Mouse (Mus musculus): ENCODE data around the gene Bloc1s5.
A peak's percentile ranks its signal among the peaks of the same experiment; 100 is the strongest.

Bloc1s5 gene

DNA sequence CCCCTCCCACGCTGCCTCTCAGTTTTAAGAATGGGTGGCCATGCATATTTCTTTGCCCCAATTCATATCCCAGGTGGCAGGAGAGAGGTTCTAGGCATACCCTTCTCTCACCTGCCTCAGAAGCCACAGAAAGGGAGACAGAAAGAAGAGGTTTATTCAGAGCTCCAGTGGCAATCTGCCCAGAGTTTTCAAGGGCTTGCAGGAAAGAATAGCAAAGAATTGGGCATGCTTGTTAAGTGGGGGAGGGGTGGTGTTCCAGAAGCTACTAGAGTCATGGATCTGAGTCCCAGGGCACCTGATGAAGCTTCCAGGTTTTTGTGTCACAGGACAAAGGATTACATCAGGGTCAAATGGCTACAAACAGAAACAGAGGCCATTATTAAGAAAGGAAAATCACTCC lies 61.6 kb downstream of the Bloc1s5 start:
- no peak for DNase-seq (ENCODE audit: low spot score)

DNA sequence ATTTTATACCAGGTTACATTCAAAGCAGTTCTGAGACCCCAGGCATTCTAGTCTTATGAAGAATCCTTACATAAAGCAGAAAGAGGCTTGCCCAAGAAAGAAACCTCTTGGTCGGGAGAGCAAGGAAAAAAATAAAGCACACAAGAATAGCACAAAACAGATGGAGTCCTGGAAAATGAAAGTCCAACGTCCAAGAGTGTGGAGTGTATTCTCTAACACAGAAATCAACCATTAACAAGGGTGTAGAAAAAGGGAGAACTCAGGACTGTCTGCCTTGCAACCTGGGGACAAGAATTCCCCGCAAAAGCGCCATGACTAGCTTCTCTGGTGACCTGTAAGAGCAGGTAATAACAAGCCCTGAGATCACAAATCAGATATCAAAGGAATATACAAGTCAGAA lies 69.7 kb downstream of the Bloc1s5 start:
- no peak for DNase-seq (ENCODE audit: low spot score)

DNA sequence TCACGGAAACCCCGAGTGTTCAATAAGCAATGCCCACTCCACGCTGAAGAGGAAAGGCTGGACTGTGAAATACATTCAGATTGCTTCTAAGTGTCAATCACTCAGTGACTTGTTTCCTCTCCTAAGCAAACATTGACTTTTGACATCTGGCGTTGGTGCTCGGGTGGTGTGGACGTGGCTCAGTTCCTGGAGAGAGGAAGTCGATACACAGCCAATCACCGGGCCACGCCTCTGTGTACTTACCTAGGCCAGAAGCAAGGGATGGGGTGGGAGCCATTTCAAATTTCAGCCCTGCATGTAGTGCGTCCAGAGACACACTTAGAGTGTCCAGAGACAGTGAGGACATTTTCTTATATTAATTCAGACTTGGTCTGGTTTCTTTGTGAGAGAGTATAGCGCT lies 80.3 kb downstream of the Bloc1s5 start:
- no peak for DNase-seq (ENCODE audit: low spot score)

DNA sequence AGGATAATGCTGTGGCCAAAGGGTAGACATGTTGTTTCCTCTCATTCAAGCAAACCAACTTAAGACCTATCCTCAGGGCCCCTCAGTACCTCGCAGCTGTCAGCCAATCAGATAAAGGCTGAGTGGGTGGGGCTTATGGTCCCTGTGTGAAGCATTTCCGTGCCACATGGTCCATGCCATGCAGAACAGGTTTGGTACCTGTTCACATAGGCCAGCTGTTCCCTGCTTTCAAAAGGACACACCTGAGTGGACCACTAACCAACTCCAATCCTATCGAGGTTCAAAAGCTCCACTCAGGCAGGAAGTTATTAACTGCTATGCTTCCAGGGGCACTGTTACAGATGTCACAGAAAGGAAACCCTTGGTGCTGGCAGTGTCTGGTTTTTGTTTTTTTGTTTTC lies 80.7 kb downstream of the Bloc1s5 start:
- DNase-seq (ENCODE audit: low spot score) = no peak

DNA sequence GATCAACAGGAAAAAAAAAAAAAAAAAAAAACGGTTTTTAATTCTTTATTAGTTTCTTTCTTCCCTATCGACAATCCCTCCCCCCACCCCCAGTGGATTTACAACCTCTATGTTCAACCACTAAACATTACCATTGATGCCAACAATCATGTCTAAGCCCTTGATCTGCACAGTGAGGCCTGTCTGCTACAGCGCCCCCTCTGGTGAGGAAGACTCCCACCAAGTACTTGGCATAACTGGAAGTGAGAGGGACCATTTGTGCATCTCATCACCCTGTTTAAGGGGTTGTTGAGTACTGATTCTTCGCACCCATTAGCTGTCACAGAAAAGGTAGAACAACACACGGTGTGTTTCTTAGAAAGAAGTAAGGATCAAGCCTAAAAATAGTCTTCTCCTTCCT lies 86.2 kb downstream of the Bloc1s5 start:
- no peak for DNase-seq (ENCODE audit: low spot score)

DNA sequence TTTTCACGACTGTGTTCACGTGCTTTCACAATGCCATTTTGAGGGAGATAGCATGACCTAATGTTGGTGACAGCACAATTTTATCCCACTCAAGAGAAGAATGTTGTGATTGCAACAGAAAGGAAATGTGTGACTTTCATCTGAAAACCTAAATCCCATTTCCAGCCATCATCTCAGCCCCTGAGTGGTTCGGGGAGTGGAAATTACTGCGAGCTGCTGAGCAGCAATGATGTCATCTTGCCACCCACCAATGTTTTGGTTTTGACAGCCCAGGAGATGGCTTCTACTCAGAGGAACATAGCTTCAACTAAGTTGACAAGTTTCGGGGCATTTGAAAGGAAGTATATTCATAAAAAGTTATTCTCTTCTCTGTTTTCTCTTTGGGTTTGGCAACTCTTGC lies 87.2 kb downstream of the Bloc1s5 start:
- no peak for DNase-seq (ENCODE audit: low spot score)

DNA sequence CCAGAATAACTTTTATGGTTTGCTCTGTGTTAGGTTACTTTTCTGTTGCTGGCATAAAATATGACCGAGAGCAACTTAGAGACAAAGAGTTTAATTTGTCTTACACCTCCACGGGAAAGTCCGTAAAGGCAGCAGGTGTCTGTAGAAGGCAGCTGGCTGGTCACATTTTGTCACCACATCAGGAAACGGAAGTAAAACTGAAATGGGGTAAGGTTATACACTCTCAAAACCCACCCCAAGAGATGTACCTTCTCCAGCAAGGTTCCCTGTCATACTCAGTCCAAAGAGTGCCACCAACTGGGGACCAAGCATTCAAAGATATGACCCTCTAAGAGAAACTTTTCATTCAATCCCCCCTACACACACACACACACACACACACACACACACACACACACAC lies 88.2 kb downstream of the Bloc1s5 start:
- no peak for DNase-seq (ENCODE audit: low spot score)

DNA sequence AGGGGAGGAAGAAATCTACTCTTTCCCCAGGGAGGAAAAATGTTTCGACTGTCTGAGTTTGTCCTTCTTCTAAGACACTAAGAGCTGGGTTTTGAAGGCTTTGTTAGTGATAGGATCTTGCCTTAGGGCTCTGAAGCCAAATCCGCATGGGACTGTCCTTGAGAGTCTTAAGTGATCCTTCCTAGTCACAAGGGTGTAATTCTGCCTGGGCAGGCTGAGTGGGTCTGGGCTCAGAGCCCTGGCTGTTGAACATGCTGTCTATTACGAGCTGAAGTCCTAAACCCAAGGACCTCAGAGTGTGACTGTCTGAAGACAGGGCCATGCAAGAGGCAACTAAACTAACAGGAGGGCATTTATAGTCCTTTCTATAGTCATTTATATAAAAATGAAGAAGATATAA lies 89.4 kb downstream of the Bloc1s5 start:
- DNase-seq (ENCODE audit: low spot score) = peak; percentile 26

DNA sequence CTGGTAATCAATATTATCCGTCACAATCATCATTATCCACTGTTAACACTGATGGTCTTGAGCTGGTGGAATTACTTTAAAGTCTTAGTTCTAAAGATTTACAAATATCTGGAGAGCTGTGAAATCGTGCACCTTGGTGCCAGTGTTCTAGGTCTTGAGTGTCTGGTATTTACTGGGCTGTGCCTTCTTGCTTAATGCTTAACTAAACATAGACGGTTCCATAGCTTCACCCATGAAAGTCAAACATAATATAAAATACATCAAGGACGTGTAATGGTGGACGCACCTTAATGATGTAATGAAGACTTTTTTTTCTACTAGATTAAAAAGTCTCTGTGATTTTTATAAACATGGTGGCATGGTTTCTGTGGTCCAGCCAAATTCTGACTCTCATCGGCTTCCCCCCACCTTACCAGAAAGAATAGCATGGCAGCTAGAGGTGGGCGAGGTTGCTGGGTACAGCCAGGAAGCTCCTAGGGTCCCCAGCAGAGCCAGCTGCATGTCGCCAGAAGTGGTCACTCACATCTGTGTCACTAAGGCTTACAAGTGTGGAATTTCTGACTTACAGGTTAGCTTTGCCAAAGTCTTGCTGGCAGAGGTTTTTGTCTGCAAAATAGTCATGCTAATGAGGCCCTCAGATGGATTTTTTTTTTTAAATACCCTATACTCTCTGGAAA lies 90.0 kb downstream of the Bloc1s5 start:
- DNase-seq (ENCODE audit: low spot score) = no peak

DNA sequence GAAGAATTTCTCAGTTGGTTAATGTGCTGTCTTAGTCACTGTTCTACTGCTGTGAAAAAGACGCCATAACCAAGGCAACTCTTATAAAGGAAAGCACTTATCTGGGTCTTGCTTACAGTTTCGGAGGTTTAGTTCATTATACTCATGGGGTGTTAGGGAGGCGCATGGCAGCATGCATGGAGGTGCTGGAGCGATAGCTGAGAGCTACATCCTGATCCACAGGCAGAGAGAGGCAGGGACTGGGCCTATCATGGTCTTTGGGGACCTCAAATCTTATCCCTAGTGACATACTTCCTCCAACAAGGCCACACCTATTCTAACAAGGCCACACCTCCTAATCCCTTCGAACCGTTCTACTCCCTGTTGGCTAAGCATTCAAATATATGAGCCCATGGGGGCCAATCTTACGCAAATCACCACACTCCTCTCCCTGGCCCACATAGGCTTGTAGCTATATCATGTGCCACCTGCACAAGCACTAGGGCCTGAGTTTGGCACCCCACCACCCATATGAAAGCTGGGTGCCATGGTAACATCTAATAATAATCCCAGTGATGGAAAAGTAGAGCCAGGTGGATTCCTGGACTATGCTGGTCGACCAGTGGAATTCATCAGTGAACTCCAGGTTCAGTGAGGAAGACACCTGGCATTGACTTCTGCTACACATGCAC lies 91.3 kb downstream of the Bloc1s5 start:
- DNase-seq (ENCODE audit: low spot score) = no peak

Measured in ovary, adult 18-20 months (tissue).